Mouse (Mus musculus) bone marrow, adult 2 months (tissue): ENCODE results near the gene Fgfr1op.

ENCODE experiments used
- CTCF ChIP-seq: fragments of 200-500 bp; IDR thresholded peaks from 2 replicates; pipeline ENCODE4 v1.5.1; 2011; ENCODE audit warnings: low read length, control low read depth; ENCODE audit not compliant: control insufficient read depth, insufficient read depth
- POLR2A ChIP-seq: fragments of 200-500 bp; IDR thresholded peaks from 2 replicates; pipeline ENCODE4 v1.6.1; 2011; ENCODE audit warnings: low read depth, mild to moderate bottlenecking, control low read depth, low read length, borderline replicate concordance; ENCODE audit not compliant: control insufficient read depth

- TF ChIP-seq POLR2A (no peak), CTCF (no peak)
These were observed 44.9 kb downstream of the Fgfr1op start for GRCm38 (mm10) chr17:8210170-8210569.
